Comparison of ENCODE assay signal across 21 mouse cellular contexts in genomic region chr17:53578249-53578648, GRCm38 (mm10). TPM values are rescaled to one million over a fixed set of nuclear protein-coding genes. Genes with fewer than 3 reads are reported as not detected.
DNase-seq lines count a peak whose midpoint lies in the region; ATAC-seq and TF ChIP-seq lines count a peak whose summit lies in the region.
"Had no signal": no experiment of that assay in that cellular context is flagged by ENCODE, and none has a peak within 500 bp of the region (broad histone marks: within the 10 kb centered on the region; RNA-seq: fewer than 3 reads in every experiment).

No protein-coding gene starts in this region.

- ATAC-seq in heart, embryonic 16.5 days (replicated peaks; ENCODE audit: extremely low read depth, insufficient read depth, low FRiP score), result no peak
- ATAC-seq in liver, embryonic 12.5 days, result peak; percentile 9; the same call in 1 of the 2 replicates
- ATAC-seq: forebrain, embryonic 15.5 days; lung, postnatal 0 days had no signal

- DNase-seq in heart, adult 2 months, result no peak
- no peak for DNase-seq in heart, adult 11 months
- DNase-seq in heart, adult 9 months (ENCODE audit: low spot score in 2 of 2), result no peak
- no peak for DNase-seq in kidney, adult 9 months
- no peak for DNase-seq in cerebellum, adult 8-10 months
- DNase-seq: adrenal gland, adult 8-10 months; embryo, embryonic 11 days; gastrocnemius, postnatal 36 days; kidney, adult 18-20 months; kidney, postnatal 14 days; layer of hippocampus, postnatal 36 days had no signal

- no peak for TF ChIP-seq CTCF in heart, adult 2 months (IDR thresholded peaks at IDR 0.05)

- intact Hi-C loops in heart, adult 2 months (cut with DNase I), result no loop called here

- H3K79me2 ChIP-seq in heart, adult 2 months (replicated peaks; ENCODE audit: control insufficient read depth, insufficient read depth, low read length), result peaks cover 11% of the 10 kb centered on the region

- no peak overlapping the region for H3K4me3 ChIP-seq in heart, adult 2 months
- H3K4me3 ChIP-seq in heart, embryonic 16.5 days (ENCODE audit: low read length), result no peak overlapping the region
- no peak overlapping the region for H3K4me3 ChIP-seq in liver, embryonic 12.5 days
- H3K4me3 ChIP-seq: forebrain, embryonic 15.5 days; hindbrain, embryonic 12.5 days; layer of hippocampus, adult 2 months; limb, embryonic 15.5 days; midbrain, embryonic 12.5 days; neural tube, embryonic 13.5 days had no signal

- H3K9ac ChIP-seq in heart, adult 2 months (ENCODE audit: low read depth, low read length), result no peak overlapping the region
- H3K9ac ChIP-seq in heart, embryonic 16.5 days (ENCODE audit: low read length), result no peak overlapping the region
- H3K9ac ChIP-seq in liver, embryonic 12.5 days, result no peak overlapping the region
- H3K9ac ChIP-seq: forebrain, embryonic 15.5 days; hindbrain, embryonic 12.5 days; limb, embryonic 15.5 days; midbrain, embryonic 12.5 days; neural tube, embryonic 13.5 days had no signal

- peaks cover 28% of the 10 kb centered on the region for H3K4me1 ChIP-seq in heart, adult 2 months (ENCODE audit: control insufficient read depth, insufficient read depth, low read length)
- H3K4me1 ChIP-seq in heart, embryonic 16.5 days (ENCODE audit: control insufficient read depth, insufficient read depth, low read length), result peaks cover 50% of the 10 kb centered on the region
- H3K4me1 ChIP-seq in liver, embryonic 12.5 days, result peaks cover 61% of the 10 kb centered on the region
- H3K4me1 ChIP-seq: forebrain, embryonic 15.5 days had no signal

- TF ChIP-seq POLR2A in heart, adult 2 months (IDR thresholded peaks at IDR 0.05; ENCODE audit: insufficient read depth, low read depth, low read length), result no peak

- no peaks in the 10 kb centered on the region for H3K27me3 ChIP-seq in heart, adult 2 months (ENCODE audit: control insufficient read depth, insufficient read depth, low read length)
- no peaks in the 10 kb centered on the region for H3K27me3 ChIP-seq in heart, embryonic 16.5 days (ENCODE audit: control insufficient read depth, insufficient read depth, low read length)
- H3K27me3 ChIP-seq in liver, embryonic 12.5 days (replicated peaks), result no peaks in the 10 kb centered on the region
- H3K27me3 ChIP-seq: forebrain, embryonic 15.5 days; hindbrain, embryonic 12.5 days; limb, embryonic 15.5 days; midbrain, embryonic 12.5 days; neural tube, embryonic 13.5 days had no signal

- TF ChIP-seq EP300 in heart, adult 2 months (IDR thresholded peaks at IDR 0.05; ENCODE audit: insufficient read depth, low read depth, low read length), result no peak

- peak overlapping the region; percentile 33; the same call in 1 of the 2 replicates for H3K4me2 ChIP-seq in heart, embryonic 16.5 days (ENCODE audit: low read depth, low read length)
- peak overlapping the region; percentile 41 for H3K4me2 ChIP-seq in liver, embryonic 12.5 days
- H3K4me2 ChIP-seq: forebrain, embryonic 15.5 days; hindbrain, embryonic 12.5 days; limb, embryonic 15.5 days; midbrain, embryonic 12.5 days; neural tube, embryonic 13.5 days had no signal

- no peaks in the 10 kb centered on the region for H3K9me3 ChIP-seq in heart, embryonic 16.5 days (replicated peaks; ENCODE audit: control insufficient read depth, low read length)
- no peaks in the 10 kb centered on the region for H3K9me3 ChIP-seq in liver, embryonic 12.5 days (replicated peaks)
- H3K9me3 ChIP-seq: forebrain, embryonic 15.5 days; hindbrain, embryonic 12.5 days; limb, embryonic 15.5 days; midbrain, embryonic 12.5 days; neural tube, embryonic 13.5 days had no signal

- H3K27ac ChIP-seq in heart, adult 2 months, result peak overlapping the region; percentile 26; the same call in 1 of the 2 replicates
- H3K27ac ChIP-seq in heart, embryonic 16.5 days (ENCODE audit: low read length), result peak overlapping the region; percentile 66
- H3K27ac ChIP-seq in liver, embryonic 12.5 days, result peak overlapping the region; percentile 40; the same call in 1 of the 2 replicates
- H3K27ac ChIP-seq: forebrain, embryonic 15.5 days; hindbrain, embryonic 12.5 days; layer of hippocampus, adult 2 months; limb, embryonic 15.5 days; midbrain, embryonic 12.5 days; neural tube, embryonic 13.5 days had no signal

- 79% methylated on average over 6 of the region's 6 CpGs for WGBS in heart, adult 2 months
- 77% methylated on average over 6 of the region's 6 CpGs for WGBS in heart, embryonic 16.5 days
- 68% methylated on average over 6 of the region's 6 CpGs for WGBS in liver, embryonic 12.5 days (ENCODE audit: insufficient replicate concordance)

- peaks cover 41% of the 10 kb centered on the region for H3K36me3 ChIP-seq in heart, adult 2 months (ENCODE audit: control insufficient read depth, insufficient read depth, low read length)
- H3K36me3 ChIP-seq in heart, embryonic 16.5 days (ENCODE audit: control insufficient read depth, insufficient read depth), result no peaks in the 10 kb centered on the region
- H3K36me3 ChIP-seq in liver, embryonic 12.5 days, result peaks cover 6% of the 10 kb centered on the region
- H3K36me3 ChIP-seq: forebrain, embryonic 15.5 days; hindbrain, embryonic 12.5 days; limb, embryonic 15.5 days; midbrain, embryonic 12.5 days; neural tube, embryonic 13.5 days had no signal

RNA-seq across cellular contexts. Expression of gene Kat2b, which starts 11.6 kb away (rescaled TPM):
- 10 to 100 TPM; 78.7 to 82.9 TPM for total RNA-seq in heart, adult 2 months (2021)
- polyA plus RNA-seq in heart, adult 2 months (2012; rRNA removed), result 20.0 and 51.0 TPM in 2 replicates
- polyA plus RNA-seq in heart, embryonic 16.5 days (2015; fragmentation: Nextera tagmentation; extraction: Ambion mirVana), result 10.7 and 12.1 TPM in 2 replicates
- polyA plus RNA-seq in liver, embryonic 12.5 days (2016; fragmentation: Nextera tagmentation; extraction: Ambion mirVana), result 4.9 and 5.1 TPM in 2 replicates

RNA-seq across cellular contexts. Expression of gene Pp2d1, which starts 39.0 kb away (rescaled TPM):
- total RNA-seq in heart, adult 2 months (2021), result not detected
- polyA plus RNA-seq in heart, adult 2 months (2012; rRNA removed), result not detected in 2 replicates
- polyA plus RNA-seq in heart, embryonic 16.5 days (2015; fragmentation: Nextera tagmentation; extraction: Ambion mirVana), result 0.07 and 0.14 TPM in 2 replicates
- 0.14 and 0.21 TPM in 2 replicates for polyA plus RNA-seq in liver, embryonic 12.5 days (2016; fragmentation: Nextera tagmentation; extraction: Ambion mirVana)
- total RNA-seq: adrenal gland, adult 8-10 months; gastrocnemius, postnatal 36 days; layer of hippocampus, adult 2 months; layer of hippocampus, postnatal 36 days; left cerebral cortex, postnatal 36 days had no signal
